Mouse (Mus musculus): ENCODE measurements around the gene Ttll1.

- TF ChIP-seq CTCF (IDR thresholded peaks at IDR 0.05; ENCODE audit: insufficient read depth, low read depth, low read length), result no peak
- TF ChIP-seq POLR2A (IDR thresholded peaks at IDR 0.05; ENCODE audit: insufficient read depth, low read depth, low read length), result no peak
Observed at GRCm38 (mm10) chr15:83469279-83469821, 41.3 kb downstream of the Ttll1 start.

Data from olfactory bulb, adult 2 months (tissue).